Mouse (Mus musculus) midbrain, embryonic 11.5 days (tissue): ENCODE data around the gene Eif4ebp2. TPM values are rescaled to one million over a fixed set of nuclear protein-coding genes. Genes with fewer than 3 reads are reported as not detected.

ENCODE experiments used
- ATAC-seq: fragments of 200-750 bp; cut with Nextera tagmentation; 2 replicates; pipeline ENCODE4 v1.8.0; 2017; ENCODE audit warnings: moderate TSS enrichment, moderate library complexity; ENCODE audit not compliant: low FRiP score
- DNase-seq: peaks from one replicate; pipeline ENCODE4 v3.0.0; 2015; ENCODE audit warnings: low spot score; ENCODE audit errors: missing footprints
- H3K27ac ChIP-seq: fragments of 300-500 bp; sonication (generic); 2 replicates; pipeline ENCODE4 v1.5.1; 2014; ENCODE audit warnings: low read depth, low read length
- H3K27me3 ChIP-seq: fragments of 300-500 bp; sonication (generic); 2 replicates; pipeline ENCODE4 v1.6.1; 2014; ENCODE audit warnings: mild to moderate bottlenecking, low read length, moderate library complexity, mixed read lengths; ENCODE audit not compliant: control insufficient read depth, insufficient read depth
- H3K36me3 ChIP-seq: fragments of 300-500 bp; sonication (generic); 2 replicates; pipeline ENCODE4 v1.6.1; 2014; ENCODE audit warnings: mild to moderate bottlenecking, low read length, moderate library complexity, mixed read lengths; ENCODE audit not compliant: control insufficient read depth, insufficient read depth
- H3K4me1 ChIP-seq: fragments of 300-500 bp; sonication (generic); 2 replicates; pipeline ENCODE4 v1.6.1; 2014; ENCODE audit warnings: low read length; ENCODE audit not compliant: control insufficient read depth, insufficient read depth
- H3K4me2 ChIP-seq: fragments of 300-500 bp; sonication (generic); 2 replicates; pipeline ENCODE4 v1.6.1; 2014; ENCODE audit warnings: mild to moderate bottlenecking, moderate library complexity
- H3K4me3 ChIP-seq: fragments of 300-500 bp; sonication (generic); 2 replicates; pipeline ENCODE4 v1.5.1; 2014; ENCODE audit warnings: low read depth, low read length
- H3K9ac ChIP-seq: fragments of 300-500 bp; sonication (generic); 2 replicates; pipeline ENCODE4 v1.6.1; 2014; ENCODE audit warnings: low read length
- H3K9me3 ChIP-seq: fragments of 300-500 bp; sonication (generic); 2 replicates; pipeline ENCODE4 v1.6.1; 2016; ENCODE audit warnings: low read length; ENCODE audit not compliant: control insufficient read depth
- WGBS: fragments of 180-500 bp; shearing (Covaris S2); extraction: QIAGEN DNeasy Blood & Tissue Kit; methylation state at CpG from one replicate; pipeline ENCODE4 v1.1.7; 2014; 5-methylcytosine and 5-hydroxymethylcytosine counted together
- polyA plus RNA-seq: library from polyadenylated mRNA; unstranded; fragments of >200 nt; fragmentation: Nextera tagmentation; extraction: Ambion mirVana; gene quantifications from 2 replicates; pipeline ENCODE4 v1.2.1, GENCODE M21; 2014

Eif4ebp2 gene
- polyA plus RNA-seq, 1 experiment from 2014 or later = 32.6 TPM

DNA sequence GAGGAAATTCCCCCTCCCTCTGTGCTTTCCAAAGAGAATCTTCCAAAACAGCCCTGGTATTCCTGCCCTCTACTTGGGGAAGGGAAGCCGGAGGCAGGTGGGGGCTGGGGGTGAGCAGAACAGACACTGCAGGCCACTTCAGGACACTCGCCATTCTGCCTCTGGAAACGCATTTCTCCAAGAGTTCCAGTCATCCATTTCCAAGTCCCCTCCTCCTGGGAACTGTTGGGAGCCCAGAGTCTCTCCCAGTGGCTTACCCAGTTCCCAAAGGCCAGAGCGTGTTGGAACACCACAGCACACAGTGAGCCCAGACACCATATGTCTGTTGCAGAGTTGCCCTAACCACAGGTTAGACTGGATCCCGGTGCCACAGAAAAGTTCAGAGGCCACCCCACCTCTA lies 73.8 kb downstream of the Eif4ebp2 start:
- Histone ChIP-seq H3K4me1 (peaks cover 16% of the 10 kb centered on the region), H3K36me3 (no peaks in the 10 kb centered on the region), H3K4me3 (no peak overlapping the region), H3K27ac (no peak overlapping the region), H3K9me3 (no peaks in the 10 kb centered on the region), H3K4me2 (no peak overlapping the region), H3K27me3 (peaks cover 5% of the 10 kb centered on the region; the same call in 1 of the 2 replicates), H3K9ac (no peak overlapping the region)
- ATAC-seq (no peak), DNase-seq (no peak)
- WGBS = 83% methylated on average over 5 of the region's 5 CpGs

Other genes starting within 250 kb of the Eif4ebp2 start
- gene Adamts14, start 179.2 kb downstream of the Eif4ebp2 start, polyA plus RNA-seq = 0.21 and 0.31 TPM in 2 replicates
- gene Prf1, start 154.8 kb downstream of the Eif4ebp2 start, polyA plus RNA-seq = 0.07 TPM in 1 of 2 replicates, not detected in the other
- 15.3 and 17.3 TPM in 2 replicates for gene Pald1, start 69.1 kb downstream of the Eif4ebp2 start, polyA plus RNA-seq
- 0.10 TPM in 1 of 2 replicates, not detected in the other for gene Nodal, start 34.7 kb downstream of the Eif4ebp2 start, polyA plus RNA-seq
- 9.8 and 11.3 TPM in 2 replicates for gene Lrrc20, start 23.1 kb upstream of the Eif4ebp2 start, polyA plus RNA-seq
- 0.06 TPM in 1 of 2 replicates, not detected in the other for gene Npffr1, start 142.8 kb upstream of the Eif4ebp2 start, polyA plus RNA-seq
- gene Ppa1, start 195.9 kb upstream of the Eif4ebp2 start, polyA plus RNA-seq = 323 and 335 TPM in 2 replicates
- 245 and 255 TPM in 2 replicates for gene Sar1a, start 227.6 kb upstream of the Eif4ebp2 start, polyA plus RNA-seq
- gene Tysnd1, start 242.9 kb upstream of the Eif4ebp2 start, polyA plus RNA-seq = 24.5 and 27.9 TPM in 2 replicates